Mouse (Mus musculus) forebrain, postnatal 0 days (tissue): ENCODE measurements around the gene Fam155a. TPM values are rescaled to one million over a fixed set of nuclear protein-coding genes. Genes with fewer than 3 reads are reported as not detected.

ENCODE experiments used
- ATAC-seq: fragments of 200-750 bp; cut with Nextera tagmentation; 2 replicates; pipeline ENCODE4 v1.8.0; 2017; ENCODE audit warnings: mild to moderate bottlenecking, moderate library complexity
- DNase-seq: peaks from one replicate; pipeline ENCODE4 v3.0.0-alpha.2; 2015
- H3K27ac ChIP-seq: fragments of 300-500 bp; sonication (generic); 2 replicates; pipeline ENCODE4 v1.5.1; 2014; ENCODE audit warnings: low read depth, mild to moderate bottlenecking, antibody characterized with exemption, low read length, moderate library complexity, mixed read lengths
- H3K27me3 ChIP-seq: fragments of 300-500 bp; sonication (generic); 2 replicates; pipeline ENCODE4 v1.6.1; 2014; ENCODE audit warnings: mild to moderate bottlenecking, low read length, mixed read lengths; ENCODE audit not compliant: insufficient read depth
- H3K36me3 ChIP-seq: fragments of 300-500 bp; sonication (generic); 2 replicates; pipeline ENCODE4 v1.6.1; 2014; ENCODE audit warnings: mild to moderate bottlenecking, moderate library complexity; ENCODE audit not compliant: insufficient read depth
- H3K4me1 ChIP-seq: fragments of 300-500 bp; sonication (generic); 2 replicates; pipeline ENCODE4 v1.6.1; 2014; ENCODE audit warnings: antibody characterized with exemption; ENCODE audit not compliant: insufficient read depth
- H3K4me2 ChIP-seq: fragments of 300-500 bp; sonication (generic); 2 replicates; pipeline ENCODE4 v1.6.1; 2014; ENCODE audit warnings: low read depth, mild to moderate bottlenecking, moderate library complexity
- H3K4me3 ChIP-seq: fragments of 300-500 bp; sonication (generic); 2 replicates; pipeline ENCODE4 v1.5.1; 2014; ENCODE audit warnings: low read depth, low read length, mixed read lengths
- H3K9ac ChIP-seq: fragments of 300-500 bp; sonication (generic); 2 replicates; pipeline ENCODE4 v1.6.1; 2014; ENCODE audit warnings: mild to moderate bottlenecking
- H3K9me3 ChIP-seq: fragments of 300-500 bp; sonication (generic); 2 replicates; pipeline ENCODE4 v1.6.1; 2016; ENCODE audit warnings: low read length
- CTCF ChIP-seq: sonication (generic); IDR thresholded peaks from 2 replicates; pipeline ENCODE4 v1.5.1; 2016; ENCODE audit warnings: antibody characterized with exemption, control low read depth, low read depth
- WGBS: fragments of 180-500 bp; shearing (Covaris S2); extraction: QIAGEN DNeasy Blood & Tissue Kit; methylation state at CpG from one replicate; pipeline ENCODE4 v1.1.7; 2014; 5-methylcytosine and 5-hydroxymethylcytosine counted together
- polyA plus RNA-seq: library from polyadenylated mRNA; unstranded; fragments of >200 nt; fragmentation: Nextera tagmentation; extraction: Ambion mirVana; gene quantifications from 2 replicates; pipeline ENCODE4 v1.2.1, GENCODE M21; 2015
- total RNA-seq: library from RNA; depleted of rRNA; stranded (reverse); fragments of >200 nt; gene quantifications from 2 replicates; pipeline ENCODE4 v1.2.3, GENCODE M21; 2014

The Fam155a gene
- total and polyA plus RNA-seq, 2 experiments from 2014 or later = 29.0 to 105 TPM

GRCm38 (mm10) chr8:9432635-9433372 lies 338.2 kb downstream of the Fam155a start:
- Histone ChIP-seq H3K27ac (no peak overlapping the region), H3K4me2 (no peak overlapping the region), H3K9me3 (no peaks in the 10 kb centered on the region), H3K4me1 (no peaks in the 10 kb centered on the region), H3K9ac (no peak overlapping the region), H3K4me3 (no peak overlapping the region), H3K36me3 (no peaks in the 10 kb centered on the region), H3K27me3 (no peaks in the 10 kb centered on the region)
- DNase-seq = no peak
- WGBS = 67% methylated on average over 11 of the region's 11 CpGs
- TF ChIP-seq CTCF = no peak
- no peak for ATAC-seq

GRCm38 (mm10) chr8:9428846-9429245 lies 342.1 kb downstream of the Fam155a start:
- no peaks in the 10 kb centered on the region for H3K4me1 ChIP-seq
- H3K9ac ChIP-seq = no peak overlapping the region
- no peaks in the 10 kb centered on the region for H3K36me3 ChIP-seq
- DNase-seq (no peak), ATAC-seq (no peak)
- no peak overlapping the region for H3K27ac ChIP-seq
- 76% methylated on average over 4 of the region's 4 CpGs for WGBS
- no peak overlapping the region for H3K4me2 ChIP-seq
- no peak for TF ChIP-seq CTCF
- H3K9me3 ChIP-seq = no peaks in the 10 kb centered on the region
- no peaks in the 10 kb centered on the region for H3K27me3 ChIP-seq
- no peak overlapping the region for H3K4me3 ChIP-seq

- no peaks in the 10 kb centered on the region for H3K36me3 ChIP-seq
- H3K27ac ChIP-seq = no peak overlapping the region
- H3K9ac ChIP-seq = no peak overlapping the region
- ATAC-seq = no peak
- H3K4me3 ChIP-seq = no peak overlapping the region
- H3K9me3 ChIP-seq = no peaks in the 10 kb centered on the region
- H3K27me3 ChIP-seq = no peaks in the 10 kb centered on the region
- no peak for TF ChIP-seq CTCF
- no peak overlapping the region for H3K4me2 ChIP-seq
- H3K4me1 ChIP-seq = no peaks in the 10 kb centered on the region
- DNase-seq = no peak
- 85% methylated on average over 2 of the region's 2 CpGs for WGBS
These were observed 346.9 kb downstream of the Fam155a start for GRCm38 (mm10) chr8:9424069-9424468.

- Histone ChIP-seq H3K27me3 (no peaks in the 10 kb centered on the region), H3K9me3 (no peaks in the 10 kb centered on the region), H3K36me3 (no peaks in the 10 kb centered on the region), H3K9ac (no peak overlapping the region), H3K27ac (no peak overlapping the region), H3K4me2 (no peak overlapping the region), H3K4me1 (no peaks in the 10 kb centered on the region), H3K4me3 (no peak overlapping the region)
- WGBS = 53% methylated on average over 5 of the region's 5 CpGs
- DNase-seq (no peak), ATAC-seq (no peak)
- TF ChIP-seq CTCF = no peak
These were observed 347.4 kb downstream of the Fam155a start for GRCm38 (mm10) chr8:9423590-9423989.

- Histone ChIP-seq H3K9ac (no peak overlapping the region), H3K36me3 (no peaks in the 10 kb centered on the region), H3K9me3 (no peaks in the 10 kb centered on the region), H3K27ac (no peak overlapping the region), H3K4me1 (no peaks in the 10 kb centered on the region), H3K4me2 (no peak overlapping the region), H3K4me3 (no peak overlapping the region), H3K27me3 (no peaks in the 10 kb centered on the region)
- DNase-seq (no peak), ATAC-seq (no peak)
- no peak for TF ChIP-seq CTCF
- WGBS = 86% methylated on average over 2 of the region's 2 CpGs
These were observed 347.8 kb downstream of the Fam155a start for GRCm38 (mm10) chr8:9423184-9423583.

DNA sequence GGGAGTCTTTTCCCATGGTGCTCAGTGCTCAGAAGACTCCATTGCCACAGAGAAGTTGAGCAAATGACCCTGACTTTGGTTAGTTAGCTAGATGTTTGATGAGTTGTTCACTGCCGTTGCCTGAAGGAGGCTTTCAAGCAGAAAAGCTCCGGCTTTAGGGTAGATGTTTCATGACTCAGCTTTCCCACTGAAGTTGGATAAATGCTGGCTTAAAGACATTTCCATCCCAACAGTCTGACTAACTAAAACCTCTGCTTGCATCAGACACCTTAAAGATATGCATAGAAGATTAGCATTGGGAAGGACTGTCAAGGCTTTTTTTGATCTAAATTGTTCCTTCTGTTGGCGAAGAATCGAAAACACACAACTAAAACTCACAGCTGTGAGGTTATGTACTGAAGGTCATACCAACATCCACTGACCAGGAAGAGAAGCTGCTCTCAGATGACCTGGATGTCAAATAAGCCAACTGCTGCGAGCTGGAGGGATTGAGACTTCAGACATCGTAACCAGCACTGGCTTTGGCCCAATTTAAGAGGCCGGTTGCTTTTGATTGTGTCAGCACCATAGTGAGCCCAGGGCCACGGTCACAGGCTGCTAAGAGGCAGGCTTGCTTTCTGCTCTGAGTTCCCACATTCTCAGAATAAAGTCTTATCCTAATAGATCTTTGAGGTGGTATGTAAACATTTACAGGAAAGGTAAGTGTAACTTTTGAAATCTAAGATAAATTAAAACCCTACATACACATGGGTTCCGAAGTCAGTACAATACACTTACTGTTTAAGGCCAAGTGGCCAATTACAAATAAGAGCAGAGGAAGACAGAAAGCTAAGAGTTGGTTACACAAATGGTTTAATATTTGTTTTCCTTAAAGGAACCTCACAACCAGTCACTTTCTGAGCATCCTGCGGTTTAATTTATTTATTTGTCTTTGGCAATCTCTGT lies 351.8 kb downstream of the Fam155a start:
- H3K27me3 ChIP-seq = no peaks in the 10 kb centered on the region
- no peaks in the 10 kb centered on the region for H3K36me3 ChIP-seq
- DNase-seq (no peak), ATAC-seq (no peak)
- 72% methylated on average over 10 of the region's 10 CpGs for WGBS
- no peak overlapping the region for H3K4me3 ChIP-seq
- no peak for TF ChIP-seq CTCF
- no peaks in the 10 kb centered on the region for H3K4me1 ChIP-seq
- H3K9me3 ChIP-seq = no peaks in the 10 kb centered on the region
- H3K27ac ChIP-seq = no peak overlapping the region
- no peak overlapping the region for H3K9ac ChIP-seq
- H3K4me2 ChIP-seq = no peak overlapping the region

DNA sequence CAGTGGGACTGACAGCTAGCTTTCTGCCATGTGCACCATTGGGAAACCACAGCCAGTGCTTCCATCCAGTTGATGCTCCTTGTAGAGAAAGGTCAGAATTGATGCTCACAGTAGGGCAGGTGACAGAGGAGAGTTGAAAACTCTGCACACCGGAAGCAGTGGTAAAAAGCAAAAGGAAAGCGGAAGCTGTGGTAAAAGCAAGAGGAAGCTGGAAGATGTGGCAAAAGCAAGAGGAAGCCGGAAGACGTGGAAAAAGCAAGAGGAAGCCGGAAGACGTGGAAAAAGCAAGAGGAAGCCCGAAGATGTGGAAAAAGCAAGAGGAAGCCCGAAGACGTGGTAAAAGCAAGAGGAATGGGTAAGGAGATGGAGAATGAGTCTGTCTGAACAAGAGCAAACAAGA lies 354.8 kb downstream of the Fam155a start:
- Histone ChIP-seq H3K9me3 (no peaks in the 10 kb centered on the region), H3K36me3 (no peaks in the 10 kb centered on the region), H3K27ac (no peak overlapping the region), H3K4me1 (no peaks in the 10 kb centered on the region), H3K9ac (no peak overlapping the region), H3K27me3 (no peaks in the 10 kb centered on the region), H3K4me2 (no peak overlapping the region), H3K4me3 (no peak overlapping the region)
- DNase-seq (no peak), ATAC-seq (no peak)
- TF ChIP-seq CTCF = no peak
- WGBS = 92% methylated on average over 9 of the region's 9 CpGs
